In genomic region chr4:46655298-46655697, GRCm38 (mm10) we compare ENCODE assay signal across 23 mouse cellular contexts. TPM values are rescaled to one million over a fixed set of nuclear protein-coding genes. Genes with fewer than 3 reads are reported as not detected.
A peak's percentile ranks its signal among the peaks of the same experiment; 100 is the strongest.
DNase-seq lines count a peak whose midpoint lies in the region; ATAC-seq and TF ChIP-seq lines count a peak whose summit lies in the region.
"Had no signal": no experiment of that assay in that cellular context is flagged by ENCODE, and none has a peak within 500 bp of the region (broad histone marks: within the 10 kb centered on the region; RNA-seq: fewer than 3 reads in every experiment).

No protein-coding gene starts in this region.

- no peak overlapping the region for H3K4me2 ChIP-seq in midbrain, embryonic 11.5 days
- no peak overlapping the region for H3K4me2 ChIP-seq in midbrain, postnatal 0 days (ENCODE audit: low read depth, low read length, poor library complexity, severe bottlenecking)
- no peak overlapping the region for H3K4me2 ChIP-seq in intestine, embryonic 16.5 days (ENCODE audit: low read depth, low read length)
- no peak overlapping the region for H3K4me2 ChIP-seq in stomach, postnatal 0 days (replicated peaks; ENCODE audit: low read depth)
- H3K4me2 ChIP-seq in forebrain, embryonic 14.5 days (ENCODE audit: low read length), result no peak overlapping the region
- H3K4me2 ChIP-seq: embryonic facial prominence, embryonic 13.5 days; embryonic facial prominence, embryonic 15.5 days; forebrain, embryonic 12.5 days; forebrain, embryonic 15.5 days had no signal

- no peak for TF ChIP-seq CTCF in midbrain, postnatal 0 days (IDR thresholded peaks at IDR 0.05)
- TF ChIP-seq CTCF in stomach, postnatal 0 days (IDR thresholded peaks at IDR 0.05; ENCODE audit: low read depth), result no peak

- no peaks in the 10 kb centered on the region for H3K36me3 ChIP-seq in midbrain, embryonic 11.5 days (ENCODE audit: control insufficient read depth, insufficient read depth, low read length)
- H3K36me3 ChIP-seq in midbrain, postnatal 0 days (ENCODE audit: insufficient read depth, low read length), result no peaks in the 10 kb centered on the region
- no peaks in the 10 kb centered on the region for H3K36me3 ChIP-seq in intestine, embryonic 16.5 days (ENCODE audit: control insufficient read depth, insufficient read depth, low read length)
- no peaks in the 10 kb centered on the region for H3K36me3 ChIP-seq in stomach, postnatal 0 days (ENCODE audit: control insufficient read depth, insufficient read depth, low read length)
- no peaks in the 10 kb centered on the region for H3K36me3 ChIP-seq in forebrain, embryonic 14.5 days (ENCODE audit: control insufficient read depth, insufficient read depth, low read length)
- H3K36me3 ChIP-seq: embryonic facial prominence, embryonic 13.5 days; embryonic facial prominence, embryonic 15.5 days; forebrain, embryonic 10.5 days; forebrain, embryonic 12.5 days; forebrain, embryonic 15.5 days had no signal

- H3K9ac ChIP-seq in midbrain, embryonic 11.5 days (ENCODE audit: low read length), result no peak overlapping the region
- H3K9ac ChIP-seq in midbrain, postnatal 0 days (replicated peaks; ENCODE audit: low read length, poor library complexity, severe bottlenecking), result no peak overlapping the region
- H3K9ac ChIP-seq in intestine, embryonic 16.5 days (ENCODE audit: low read depth, low read length), result no peak overlapping the region
- no peak overlapping the region for H3K9ac ChIP-seq in stomach, postnatal 0 days (ENCODE audit: low read length)
- H3K9ac ChIP-seq in forebrain, embryonic 14.5 days (ENCODE audit: low read length), result no peak overlapping the region
- H3K9ac ChIP-seq: embryonic facial prominence, embryonic 13.5 days; embryonic facial prominence, embryonic 15.5 days; forebrain, embryonic 12.5 days; forebrain, embryonic 15.5 days; forebrain, postnatal 0 days had no signal

- ATAC-seq in midbrain, embryonic 11.5 days (ENCODE audit: low FRiP score), result no peak
- ATAC-seq in midbrain, postnatal 0 days (ENCODE audit: low FRiP score), result no peak
- ATAC-seq in intestine, embryonic 16.5 days, result peak; percentile 63
- ATAC-seq in stomach, postnatal 0 days (ENCODE audit: low FRiP score, low TSS enrichment), result peak; percentile 73
- no peak for ATAC-seq in forebrain, embryonic 14.5 days
- ATAC-seq: forebrain, embryonic 15.5 days; forebrain, postnatal 0 days had no signal

- DNase-seq in midbrain, embryonic 11.5 days (ENCODE audit: low spot score, missing footprints), result peak; percentile 35
- DNase-seq in midbrain, postnatal 0 days (ENCODE audit: low spot score), result no peak
- DNase-seq in stomach, postnatal 0 days (ENCODE audit: low spot score), result no peak
- no peak for DNase-seq in forebrain, embryonic 14.5 days (ENCODE audit: low spot score)
- DNase-seq in embryo, embryonic 9.5 days (ENCODE audit: extremely low spot score), result no peak
- DNase-seq: adrenal gland, adult 2 months; adrenal gland, postnatal 10 days; adrenal gland, postnatal 25 days; cerebellum, adult 11 months; cerebellum, adult 18-20 months; cerebellum, adult 8-10 months; cerebellum, adult 9-11 months; cerebellum, postnatal 14 days; cerebellum, postnatal 36 days; embryo, embryonic 11 days; forebrain, postnatal 0 days had no signal

- peaks cover 5% of the 10 kb centered on the region; the same call in 1 of the 2 replicates for H3K4me1 ChIP-seq in midbrain, embryonic 11.5 days (ENCODE audit: control insufficient read depth, insufficient read depth, low read length)
- H3K4me1 ChIP-seq in midbrain, postnatal 0 days (ENCODE audit: insufficient read depth, low read length), result no peaks in the 10 kb centered on the region
- no peaks in the 10 kb centered on the region for H3K4me1 ChIP-seq in intestine, embryonic 16.5 days (ENCODE audit: control insufficient read depth, insufficient read depth, low read length)
- H3K4me1 ChIP-seq in stomach, postnatal 0 days (replicated peaks; ENCODE audit: control insufficient read depth, insufficient read depth), result no peaks in the 10 kb centered on the region
- peaks cover 5% of the 10 kb centered on the region; the same call in 1 of the 2 replicates for H3K4me1 ChIP-seq in forebrain, embryonic 14.5 days (ENCODE audit: control insufficient read depth, insufficient read depth, low read length)

- 0 out of 2 replicates have a peak, but pooled peaks cover 5% of the 10 kb centered on the region for H3K27me3 ChIP-seq in midbrain, embryonic 11.5 days (ENCODE audit: control insufficient read depth, insufficient read depth, low read length)
- peaks cover 24% of the 10 kb centered on the region; the same call in 1 of the 2 replicates for H3K27me3 ChIP-seq in midbrain, postnatal 0 days (ENCODE audit: insufficient read depth, low read length)
- H3K27me3 ChIP-seq in intestine, embryonic 16.5 days (replicated peaks; ENCODE audit: control insufficient read depth, insufficient read depth, low read length), result no peaks in the 10 kb centered on the region
- no peaks in the 10 kb centered on the region for H3K27me3 ChIP-seq in stomach, postnatal 0 days (ENCODE audit: control insufficient read depth, insufficient read depth, low read length)
- H3K27me3 ChIP-seq in forebrain, embryonic 14.5 days (replicated peaks; ENCODE audit: control insufficient read depth, insufficient read depth, low read length), result peaks cover 15% of the 10 kb centered on the region

- WGBS in midbrain, embryonic 11.5 days, result 65% methylated on average over 1 of the region's 1 CpGs
- WGBS in midbrain, postnatal 0 days, result 56% methylated on average over 1 of the region's 1 CpGs
- 38% methylated on average over 1 of the region's 1 CpGs for WGBS in intestine, embryonic 16.5 days
- 26% methylated on average over 1 of the region's 1 CpGs for WGBS in stomach, postnatal 0 days
- WGBS in forebrain, embryonic 14.5 days, result 70% methylated on average over 1 of the region's 1 CpGs

- H3K4me3 ChIP-seq in midbrain, embryonic 11.5 days (ENCODE audit: low read depth, low read length), result no peak overlapping the region
- no peak overlapping the region for H3K4me3 ChIP-seq in midbrain, postnatal 0 days (ENCODE audit: low read depth, low read length)
- H3K4me3 ChIP-seq in intestine, embryonic 16.5 days (ENCODE audit: low read length), result no peak overlapping the region
- H3K4me3 ChIP-seq in stomach, postnatal 0 days (ENCODE audit: low read depth, low read length), result no peak overlapping the region
- no peak overlapping the region for H3K4me3 ChIP-seq in forebrain, embryonic 14.5 days (ENCODE audit: low read depth, low read length)
- H3K4me3 ChIP-seq: embryonic facial prominence, embryonic 13.5 days; embryonic facial prominence, embryonic 15.5 days; erythroblast, embryonic 14.5 days; forebrain, embryonic 10.5 days; forebrain, embryonic 12.5 days; forebrain, embryonic 15.5 days had no signal

- no peak overlapping the region for H3K27ac ChIP-seq in midbrain, embryonic 11.5 days (ENCODE audit: low read depth, low read length)
- no peak overlapping the region for H3K27ac ChIP-seq in midbrain, postnatal 0 days (ENCODE audit: low read depth, low read length)
- H3K27ac ChIP-seq in intestine, embryonic 16.5 days (ENCODE audit: low read length), result no peak overlapping the region
- no peak overlapping the region for H3K27ac ChIP-seq in stomach, postnatal 0 days (replicated peaks)
- no peak overlapping the region for H3K27ac ChIP-seq in forebrain, embryonic 14.5 days (ENCODE audit: low read depth, low read length)
- H3K27ac ChIP-seq: embryonic facial prominence, embryonic 13.5 days; embryonic facial prominence, embryonic 15.5 days; forebrain, embryonic 10.5 days; forebrain, embryonic 12.5 days; forebrain, embryonic 15.5 days had no signal

- no peak for TF ChIP-seq EP300 in stomach, postnatal 0 days (optimal IDR thresholded peaks at IDR 0.05)

- H3K9me3 ChIP-seq in midbrain, embryonic 11.5 days (ENCODE audit: control insufficient read depth, low read length), result no peaks in the 10 kb centered on the region
- no peaks in the 10 kb centered on the region for H3K9me3 ChIP-seq in midbrain, postnatal 0 days (ENCODE audit: low read length)
- no peaks in the 10 kb centered on the region for H3K9me3 ChIP-seq in intestine, embryonic 16.5 days (ENCODE audit: control insufficient read depth, low read length)
- no peaks in the 10 kb centered on the region for H3K9me3 ChIP-seq in stomach, postnatal 0 days (ENCODE audit: control insufficient read depth, low read length)
- H3K9me3 ChIP-seq in forebrain, embryonic 14.5 days (replicated peaks; ENCODE audit: control insufficient read depth, low read length), result no peaks in the 10 kb centered on the region
- H3K9me3 ChIP-seq: embryonic facial prominence, embryonic 13.5 days; embryonic facial prominence, embryonic 15.5 days; forebrain, embryonic 10.5 days; forebrain, embryonic 12.5 days; forebrain, embryonic 15.5 days had no signal

RNA-seq across cellular contexts. Expression of gene Tbc1d2, which starts 5.3 kb away (rescaled TPM):
- 0.43 and 0.60 TPM in 2 replicates for polyA plus RNA-seq in midbrain, embryonic 11.5 days (2014; fragmentation: Nextera tagmentation; extraction: Ambion mirVana)
- 0.85 and 1.9 TPM in 2 replicates for total RNA-seq in midbrain, postnatal 0 days (2014; rRNA removed)
- 0.52 and 0.55 TPM in 2 replicates for polyA plus RNA-seq in midbrain, postnatal 0 days (2015; fragmentation: Nextera tagmentation; extraction: Ambion mirVana)
- 7.4 and 7.7 TPM in 2 replicates for polyA plus RNA-seq in intestine, embryonic 16.5 days (2015; fragmentation: Nextera tagmentation; extraction: Ambion mirVana)
- 2.7 and 3.4 TPM in 2 replicates for polyA plus RNA-seq in stomach, postnatal 0 days (2015; fragmentation: Nextera tagmentation; extraction: Ambion mirVana)
- polyA plus RNA-seq in forebrain, embryonic 14.5 days (2014; fragmentation: Nextera tagmentation; extraction: Ambion mirVana), result 0.47 and 0.62 TPM in 2 replicates

RNA-seq across cellular contexts. Expression of gene Coro2a, which starts 53.3 kb away (rescaled TPM):
- 2.2 TPM in 2 replicates for polyA plus RNA-seq in midbrain, embryonic 11.5 days (2014; fragmentation: Nextera tagmentation; extraction: Ambion mirVana)
- 24.4 and 33.2 TPM in 2 replicates for total RNA-seq in midbrain, postnatal 0 days (2014; rRNA removed)
- polyA plus RNA-seq in midbrain, postnatal 0 days (2015; fragmentation: Nextera tagmentation; extraction: Ambion mirVana), result 7.0 and 7.8 TPM in 2 replicates
- polyA plus RNA-seq in intestine, embryonic 16.5 days (2015; fragmentation: Nextera tagmentation; extraction: Ambion mirVana), result 99.8 and 112 TPM in 2 replicates
- polyA plus RNA-seq in stomach, postnatal 0 days (2015; fragmentation: Nextera tagmentation; extraction: Ambion mirVana), result 16.7 and 17.2 TPM in 2 replicates
- polyA plus RNA-seq in forebrain, embryonic 14.5 days (2014; fragmentation: Nextera tagmentation; extraction: Ambion mirVana), result 2.2 and 2.9 TPM in 2 replicates

Comparison
In these comparisons a context has a peak if more than half of its experiments do, and no peak if none do; other contexts are left out.
1. ATAC-seq: peak in intestine, embryonic 16.5 days (single experiment) and stomach, postnatal 0 days (single experiment); none in midbrain, embryonic 11.5 days (single experiment), midbrain, postnatal 0 days (single experiment) and forebrain, embryonic 14.5 days (single experiment).